Mouse (Mus musculus) megakaryocyte, embryonic 14.5 days (primary cell): ENCODE results near the gene Pigc.

Experiments used
- FLI1 ChIP-seq: IDR thresholded peaks from 2 replicates; pipeline ENCODE4 v1.6.1; 2012; ENCODE audit warnings: low read length, inconsistent platforms, mixed read lengths
- GATA1 ChIP-seq: IDR thresholded peaks from 3 replicates; pipeline ENCODE4 v1.6.1; 2012; ENCODE audit warnings: mixed read lengths, low read length, inconsistent platforms, borderline replicate concordance

- TF ChIP-seq GATA1: no peak
- no peak for TF ChIP-seq FLI1
Measured at GRCm38 (mm10) chr1:161998781-161999180, 29.8 kb downstream of the Pigc start.
